Mouse (Mus musculus) forebrain, embryonic 12.5 days (tissue): ENCODE measurements at regions not wholly inside any gene's neighbourhood (a gene's known extent, or its start where the extent isn't known, plus 50 kb on each side); places are given as distances from the start of the nearest gene placed in this dataset. TPM values are rescaled to one million over a fixed set of nuclear protein-coding genes. Genes with fewer than 3 reads are reported as not detected.

Source experiments
- ATAC-seq: fragments of 200-750 bp; cut with Nextera tagmentation; 2 replicates; pipeline ENCODE4 v1.8.0; 2017; ENCODE audit warnings: moderate TSS enrichment; ENCODE audit not compliant: low FRiP score
- H3K27ac ChIP-seq: fragments of 300-500 bp; sonication (generic); 2 replicates; pipeline ENCODE4 v1.5.1; 2016; ENCODE audit warnings: mild to moderate bottlenecking
- H3K27me3 ChIP-seq: fragments of 300-500 bp; sonication (generic); 2 replicates; pipeline ENCODE4 v1.6.1; 2016; ENCODE audit warnings: mild to moderate bottlenecking
- H3K36me3 ChIP-seq: fragments of 300-500 bp; sonication (generic); replicated peaks from 2 replicates; pipeline ENCODE4 v1.6.1; 2016; ENCODE audit warnings: mild to moderate bottlenecking
- H3K4me1 ChIP-seq: fragments of 300-500 bp; sonication (generic); 2 replicates; pipeline ENCODE4 v1.6.1; 2016
- H3K4me2 ChIP-seq: fragments of 300-500 bp; sonication (generic); 2 replicates; pipeline ENCODE4 v1.6.1; 2016; ENCODE audit warnings: mild to moderate bottlenecking, moderate library complexity
- H3K4me3 ChIP-seq: fragments of 300-500 bp; sonication (generic); replicated peaks from 2 replicates; pipeline ENCODE4 v1.5.1; 2016; ENCODE audit warnings: mild to moderate bottlenecking
- H3K9ac ChIP-seq: fragments of 300-500 bp; sonication (generic); 2 replicates; pipeline ENCODE4 v1.6.1; 2016; ENCODE audit warnings: mild to moderate bottlenecking
- H3K9me3 ChIP-seq: fragments of 300-500 bp; sonication (generic); 2 replicates; pipeline ENCODE4 v1.6.1; 2016
- WGBS: fragments of 180-500 bp; shearing (Covaris S2); methylation state at CpG from one replicate; pipeline ENCODE4 v1.1.7; 2016; 5-methylcytosine and 5-hydroxymethylcytosine counted together
- microRNA-seq: library from miRNA; unstranded; fragments of <30 nt; microRNA quantifications from one replicate; pipeline ENCODE4, GENCODE M21; 2017

GRCm38 (mm10) chr15:62044654-62045335 is 1122.0 kb upstream of the A1bg start:
- WGBS, result 93% methylated on average over 7 of the region's 7 CpGs

GRCm38 (mm10) chr15:62043617-62044392 is 1121.0 kb upstream of the A1bg start:
- Histone ChIP-seq H3K4me2 (no peak overlapping the region), H3K27ac (no peak overlapping the region), H3K4me3 (no peak overlapping the region), H3K36me3 (no peaks in the 10 kb centered on the region), H3K27me3 (0 out of 2 replicates have a peak, but pooled peaks cover 3% of the 10 kb centered on the region), H3K4me1 (no peaks in the 10 kb centered on the region), H3K9me3 (no peaks in the 10 kb centered on the region), H3K9ac (no peak overlapping the region)
- WGBS, result 84% methylated on average over 18 of the region's 20 CpGs
- ATAC-seq, result no peak

More at GRCm38 (mm10) chr15:62044654-62045335, 1122.0 kb upstream of the A1bg start:
- Histone ChIP-seq H3K27ac (no peak overlapping the region), H3K27me3 (no peaks in the 10 kb centered on the region), H3K9me3 (no peaks in the 10 kb centered on the region), H3K4me2 (no peak overlapping the region), H3K4me1 (no peaks in the 10 kb centered on the region), H3K4me3 (no peak overlapping the region), H3K9ac (no peak overlapping the region), H3K36me3 (no peaks in the 10 kb centered on the region)
- ATAC-seq, result no peak

GRCm38 (mm10) chr15:62042924-62043504 is 1120.2 kb upstream of the A1bg start:
- Histone ChIP-seq H3K4me2 (no peak overlapping the region), H3K4me1 (peaks cover 4% of the 10 kb centered on the region; the same call in 1 of the 2 replicates), H3K9ac (no peak overlapping the region), H3K27ac (no peak overlapping the region), H3K27me3 (0 out of 2 replicates have a peak, but pooled peaks cover 3% of the 10 kb centered on the region), H3K9me3 (no peaks in the 10 kb centered on the region), H3K36me3 (no peaks in the 10 kb centered on the region), H3K4me3 (no peak overlapping the region)
- ATAC-seq, result no peak
- WGBS, result 91% methylated on average over 6 of the region's 6 CpGs

Small RNA genes lying in the stretch of these regions (microRNA-seq; reads per million reads assigned to microRNA genes)
- not detected for gene Gm24810
